Mouse (Mus musculus): ENCODE measurements at regions not wholly inside any gene's neighbourhood (a gene's known extent, or its start where the extent isn't known, plus 50 kb on each side); places are given as distances from the start of the nearest gene placed in this dataset.

- ATAC-seq (replicated peaks) = no peak
- no peak overlapping the region for H3K4me2 ChIP-seq (replicated peaks)
- H3K9ac ChIP-seq (replicated peaks) = no peak overlapping the region
- no peaks in the 10 kb centered on the region for H3K36me3 ChIP-seq
- H3K4me3 ChIP-seq = no peak overlapping the region
- 41% methylated on average over 2 of the region's 2 CpGs for WGBS
- H3K27ac ChIP-seq (replicated peaks) = no peak overlapping the region
- no peaks in the 10 kb centered on the region for H3K4me1 ChIP-seq
- no peaks in the 10 kb centered on the region for H3K27me3 ChIP-seq
- H3K9me3 ChIP-seq = no peaks in the 10 kb centered on the region
These were observed 107.9 kb downstream of the Oma1 start for GRCm38 (mm10) chr4:103421541-103421951.

DNA sequence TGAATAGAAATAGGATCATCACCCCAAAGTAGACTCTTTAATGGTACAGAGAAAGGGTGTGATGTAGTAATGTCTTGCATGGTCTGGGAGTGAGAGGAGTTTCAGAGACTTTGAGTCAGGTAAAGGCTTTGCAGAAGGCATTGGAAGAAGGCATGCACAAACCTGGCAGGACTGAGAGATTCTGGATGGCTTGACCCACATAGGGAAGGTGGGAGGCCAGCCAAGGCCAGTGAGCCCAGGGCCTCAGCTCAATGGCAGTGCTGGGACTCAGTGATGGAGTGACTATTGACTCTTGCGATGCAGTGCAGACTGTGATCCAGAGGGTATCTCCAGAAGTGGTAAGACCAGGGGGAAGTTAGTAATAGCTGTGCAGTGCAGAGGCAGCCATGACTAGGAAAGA lies 127.8 kb downstream of the Oma1 start:
- no peak for ATAC-seq (replicated peaks)
- no peak overlapping the region for H3K4me3 ChIP-seq
- 96% methylated on average over 1 of the region's 1 CpGs for WGBS

GRCm38 (mm10) chr4:103441955-103442354 lies 128.3 kb downstream of the Oma1 start:
- no peak overlapping the region for H3K27ac ChIP-seq (replicated peaks)
- no peaks in the 10 kb centered on the region for H3K27me3 ChIP-seq
- ATAC-seq (replicated peaks) = no peak
- no peak overlapping the region for H3K4me2 ChIP-seq (replicated peaks)
- H3K4me1 ChIP-seq = no peaks in the 10 kb centered on the region
- no peaks in the 10 kb centered on the region for H3K9me3 ChIP-seq
- H3K4me3 ChIP-seq = no peak overlapping the region
- 82% methylated on average over 11 of the region's 11 CpGs for WGBS
- H3K36me3 ChIP-seq = no peaks in the 10 kb centered on the region
- no peak overlapping the region for H3K9ac ChIP-seq (replicated peaks)

More for the DNA sequence above, 127.8 kb downstream of the Oma1 start:
- no peaks in the 10 kb centered on the region for H3K36me3 ChIP-seq
- H3K9me3 ChIP-seq = no peaks in the 10 kb centered on the region
- no peaks in the 10 kb centered on the region for H3K27me3 ChIP-seq
- no peaks in the 10 kb centered on the region for H3K4me1 ChIP-seq
- H3K4me2 ChIP-seq (replicated peaks) = no peak overlapping the region
- no peak overlapping the region for H3K9ac ChIP-seq (replicated peaks)
- H3K27ac ChIP-seq (replicated peaks) = no peak overlapping the region

- Histone ChIP-seq H3K36me3 (no peaks in the 10 kb centered on the region), H3K9me3 (no peaks in the 10 kb centered on the region), H3K27ac (replicated peaks) (no peak overlapping the region), H3K27me3 (no peaks in the 10 kb centered on the region), H3K4me2 (replicated peaks) (no peak overlapping the region), H3K4me1 (no peaks in the 10 kb centered on the region), H3K4me3 (no peak overlapping the region), H3K9ac (replicated peaks) (no peak overlapping the region)
- WGBS = 89% methylated on average over 1 of the region's 1 CpGs
- ATAC-seq (replicated peaks) = no peak
These were observed 135.7 kb downstream of the Oma1 start for GRCm38 (mm10) chr4:103449276-103449675.

- Histone ChIP-seq H3K27ac (replicated peaks) (no peak overlapping the region), H3K27me3 (no peaks in the 10 kb centered on the region), H3K4me1 (no peaks in the 10 kb centered on the region), H3K4me2 (replicated peaks) (no peak overlapping the region), H3K9ac (replicated peaks) (no peak overlapping the region), H3K36me3 (no peaks in the 10 kb centered on the region), H3K4me3 (no peak overlapping the region), H3K9me3 (no peaks in the 10 kb centered on the region)
- no peak for ATAC-seq (replicated peaks)
- 93% methylated on average over 2 of the region's 2 CpGs for WGBS
These were observed 136.5 kb downstream of the Oma1 start for GRCm38 (mm10) chr4:103450121-103450520.

GRCm38 (mm10) chr4:103455458-103455857 lies 141.8 kb downstream of the Oma1 start:
- no peak overlapping the region for H3K4me3 ChIP-seq
- no peak overlapping the region for H3K27ac ChIP-seq (replicated peaks)
- no peaks in the 10 kb centered on the region for H3K4me1 ChIP-seq
- WGBS = 77% methylated on average over 2 of the region's 2 CpGs
- H3K9ac ChIP-seq (replicated peaks) = no peak overlapping the region
- no peak overlapping the region for H3K4me2 ChIP-seq (replicated peaks)
- no peak for ATAC-seq (replicated peaks)
- no peaks in the 10 kb centered on the region for H3K36me3 ChIP-seq
- no peaks in the 10 kb centered on the region for H3K9me3 ChIP-seq
- H3K27me3 ChIP-seq = no peaks in the 10 kb centered on the region

GRCm38 (mm10) chr4:103466019-103466589 lies 152.5 kb downstream of the Oma1 start:
- Histone ChIP-seq H3K27ac (replicated peaks) (no peak overlapping the region), H3K4me3 (no peak overlapping the region), H3K4me2 (replicated peaks) (no peak overlapping the region), H3K4me1 (no peaks in the 10 kb centered on the region), H3K36me3 (no peaks in the 10 kb centered on the region), H3K9me3 (no peaks in the 10 kb centered on the region), H3K27me3 (no peaks in the 10 kb centered on the region), H3K9ac (replicated peaks) (no peak overlapping the region)
- no peak for ATAC-seq (replicated peaks)
- 19% methylated on average over 7 of the region's 7 CpGs for WGBS

DNA sequence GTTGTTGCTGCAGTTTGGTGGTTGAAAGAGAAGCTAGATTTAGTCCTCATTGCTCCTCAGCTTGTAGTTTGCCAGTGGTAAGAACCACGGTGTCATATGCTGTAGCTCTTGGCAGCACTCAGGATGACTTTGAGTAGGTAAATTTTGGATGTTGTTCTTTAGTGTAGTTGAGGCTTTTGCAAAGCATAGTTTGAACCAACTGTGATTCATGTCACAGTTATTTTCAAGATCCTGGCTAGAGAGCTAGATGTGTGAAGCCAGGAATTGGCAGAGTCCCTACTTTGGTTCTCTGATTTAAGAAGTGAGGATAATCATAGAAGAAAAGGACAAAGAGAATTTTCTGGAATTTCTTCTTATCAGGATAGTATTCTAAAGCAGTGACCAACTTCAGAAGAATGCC lies 143.6 kb upstream of the Dab1 start:
- no peak for ATAC-seq (replicated peaks)
- Histone ChIP-seq H3K4me3 (no peak overlapping the region), H3K27me3 (no peaks in the 10 kb centered on the region), H3K4me1 (no peaks in the 10 kb centered on the region), H3K4me2 (replicated peaks) (no peak overlapping the region), H3K36me3 (no peaks in the 10 kb centered on the region), H3K9ac (replicated peaks) (no peak overlapping the region), H3K27ac (replicated peaks) (no peak overlapping the region), H3K9me3 (no peaks in the 10 kb centered on the region)
- WGBS = 79% methylated on average over 1 of the region's 1 CpGs

DNA sequence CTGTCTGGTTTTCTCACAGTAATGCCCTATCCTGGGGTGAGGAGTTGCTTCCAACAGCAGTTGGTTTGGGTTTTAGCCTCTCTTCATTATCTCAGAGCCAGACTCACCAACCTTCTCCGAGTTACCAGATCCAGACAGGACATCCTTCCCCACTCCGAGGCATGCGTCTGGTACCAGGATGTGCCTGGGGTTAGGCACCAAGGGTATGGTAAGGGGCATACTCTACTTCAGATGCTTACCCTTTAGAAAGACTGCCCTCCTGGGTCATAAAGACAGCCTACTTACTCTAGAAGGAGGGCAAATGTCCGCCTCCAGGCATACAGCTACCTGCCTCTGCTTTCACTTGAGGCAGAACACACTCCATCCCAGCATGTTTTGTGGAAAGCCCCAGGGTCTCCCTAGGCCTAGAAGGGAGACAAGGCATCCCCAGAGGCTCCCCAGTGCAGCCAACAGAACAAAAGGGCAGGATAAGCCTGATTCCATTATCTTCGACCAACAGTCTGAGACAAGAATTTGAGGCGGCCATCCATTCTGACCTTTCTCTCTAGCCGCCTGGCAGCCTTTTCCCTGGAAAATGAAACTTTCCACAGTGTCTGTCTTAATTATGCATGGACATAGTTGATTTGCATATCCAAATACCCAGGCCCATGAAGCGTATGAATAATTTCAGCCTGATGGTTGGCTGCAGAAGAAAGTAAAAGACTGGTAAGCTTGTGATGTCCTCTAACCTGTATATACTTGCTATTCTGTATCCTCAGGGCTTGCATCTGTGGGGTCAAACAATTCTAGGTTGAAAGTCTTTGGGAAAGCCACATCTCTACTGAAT lies 132.8 kb upstream of the Dab1 start:
- Histone ChIP-seq H3K9me3 (no peaks in the 10 kb centered on the region), H3K27ac (replicated peaks) (no peak overlapping the region), H3K9ac (replicated peaks) (no peak overlapping the region), H3K4me2 (replicated peaks) (no peak overlapping the region), H3K4me3 (no peak overlapping the region), H3K4me1 (no peaks in the 10 kb centered on the region), H3K27me3 (no peaks in the 10 kb centered on the region), H3K36me3 (no peaks in the 10 kb centered on the region)
- WGBS = 45% methylated on average over 8 of the region's 8 CpGs
- ATAC-seq (replicated peaks) = no peak

DNA sequence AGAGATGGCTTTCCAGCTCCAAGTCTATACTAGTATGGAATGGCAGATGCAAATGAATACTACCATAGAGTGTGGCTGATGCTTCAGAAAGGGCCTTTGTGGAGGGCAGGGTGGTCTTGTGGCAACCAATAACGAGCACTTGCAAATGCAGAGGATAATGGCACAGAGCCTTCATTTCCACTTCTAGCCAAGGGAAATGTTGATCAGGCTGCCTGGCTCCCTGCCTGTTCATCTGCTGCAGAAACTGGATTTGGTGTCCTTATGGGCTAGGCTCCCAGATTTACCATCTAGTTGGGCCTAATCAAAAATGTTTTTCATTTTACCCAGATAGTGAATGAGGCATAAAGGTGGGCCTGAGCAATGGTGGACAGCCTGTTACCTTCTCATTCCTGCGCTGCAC lies 110.7 kb upstream of the Dab1 start:
- H3K9ac ChIP-seq (replicated peaks) = no peak overlapping the region
- H3K4me2 ChIP-seq (replicated peaks) = no peak overlapping the region
- 0 out of 2 replicates have a peak, but pooled peaks have one; percentile 38 for ATAC-seq (replicated peaks)
- H3K27me3 ChIP-seq = no peaks in the 10 kb centered on the region
- H3K4me1 ChIP-seq = peaks cover 7% of the 10 kb centered on the region
- no peaks in the 10 kb centered on the region for H3K36me3 ChIP-seq
- 49% methylated on average over 2 of the region's 2 CpGs for WGBS
- no peaks in the 10 kb centered on the region for H3K9me3 ChIP-seq
- peak overlapping the region; percentile 67 for H3K27ac ChIP-seq (replicated peaks)
- no peak overlapping the region for H3K4me3 ChIP-seq

- no peaks in the 10 kb centered on the region for H3K36me3 ChIP-seq
- 70% methylated on average over 1 of the region's 1 CpGs for WGBS
These were observed 106.3 kb upstream of the Dab1 start for GRCm38 (mm10) chr4:103512901-103513300.

DNA sequence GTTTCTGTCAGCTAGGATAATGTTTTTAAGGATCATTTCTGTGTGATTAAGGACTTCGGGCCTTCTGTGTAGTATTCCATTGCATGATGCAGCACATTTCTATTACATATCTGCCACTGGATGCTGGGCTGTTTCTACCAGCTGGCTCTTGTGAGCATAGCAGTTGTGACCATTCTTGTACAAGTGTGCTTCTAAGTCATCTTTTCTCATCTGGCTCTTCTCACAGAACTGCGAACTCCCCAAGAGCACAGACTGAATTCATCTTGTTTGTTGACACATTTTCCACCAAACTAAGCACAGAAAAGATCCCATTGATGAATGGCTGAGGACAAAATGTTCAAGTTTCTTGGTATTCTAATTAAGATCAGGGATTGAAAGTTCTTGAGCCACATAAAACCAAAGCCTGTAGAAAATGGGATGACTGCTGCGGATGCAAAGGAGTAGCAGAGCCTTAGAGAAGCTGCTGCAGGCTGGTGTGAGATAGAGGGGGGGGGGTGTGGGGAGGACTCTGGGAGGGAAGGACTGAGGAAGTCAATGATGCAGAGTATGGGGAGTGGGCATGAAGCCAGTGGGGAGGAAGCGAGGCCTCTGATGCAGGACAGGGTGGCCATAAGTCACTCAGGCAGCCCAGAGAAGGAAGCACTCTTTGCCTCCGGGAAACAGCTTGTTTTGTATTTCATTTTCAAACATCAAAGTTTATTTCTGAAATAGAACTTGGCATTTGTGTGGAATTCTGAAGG lies 97.1 kb upstream of the Dab1 start:
- ATAC-seq (replicated peaks) = no peak
- H3K9me3 ChIP-seq = no peaks in the 10 kb centered on the region
- no peak overlapping the region for H3K4me2 ChIP-seq (replicated peaks)
- WGBS = 68% methylated on average over 5 of the region's 5 CpGs
- no peaks in the 10 kb centered on the region for H3K27me3 ChIP-seq
- no peak overlapping the region for H3K27ac ChIP-seq (replicated peaks)
- H3K4me1 ChIP-seq = no peaks in the 10 kb centered on the region
- H3K36me3 ChIP-seq = no peaks in the 10 kb centered on the region
- H3K9ac ChIP-seq (replicated peaks) = no peak overlapping the region
- H3K4me3 ChIP-seq = no peak overlapping the region

More at GRCm38 (mm10) chr4:103512901-103513300, 106.3 kb upstream of the Dab1 start:
- Histone ChIP-seq H3K9me3 (no peaks in the 10 kb centered on the region), H3K27ac (replicated peaks) (no peak overlapping the region), H3K4me3 (no peak overlapping the region), H3K4me2 (replicated peaks) (no peak overlapping the region), H3K4me1 (peaks cover 7% of the 10 kb centered on the region), H3K9ac (replicated peaks) (no peak overlapping the region), H3K27me3 (no peaks in the 10 kb centered on the region)
- ATAC-seq (replicated peaks) = no peak
